Mouse (Mus musculus): Measurements from ENCODE around the gene Fnbp1. TPM values are rescaled to one million over a fixed set of nuclear protein-coding genes. Genes with fewer than 3 reads are reported as not detected.
"Not testable (repeated sequence)": the region's sequence is repeated elsewhere in the genome, so short reads cannot be mapped to it uniquely, and the experiment has no call there.

Fnbp1 gene
- polyA plus RNA-seq, 1 experiment from 2014 or later, result 15.3 TPM

DNA sequence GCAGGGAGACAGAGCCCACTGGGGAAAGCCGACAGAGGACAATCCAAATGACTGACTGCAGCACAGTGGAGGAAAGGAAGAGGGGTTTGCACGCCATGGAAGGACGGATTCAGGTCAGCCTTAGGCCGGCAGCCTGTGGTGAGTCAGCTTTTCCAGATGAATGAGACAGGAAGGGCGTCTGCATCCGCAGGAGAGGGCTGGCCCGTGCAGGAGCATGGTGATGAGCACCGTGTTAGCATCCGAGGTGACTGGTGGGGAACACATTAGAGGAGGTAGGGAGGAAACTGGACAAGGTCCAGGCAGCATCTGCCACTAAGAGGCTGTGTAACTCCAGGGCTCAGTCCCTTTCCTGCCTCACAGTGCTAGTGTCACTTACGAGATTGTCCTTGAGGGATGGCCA lies 27.2 kb upstream of the Fnbp1 start:
- Histone ChIP-seq H3K9ac (replicated peaks) (no peak overlapping the region), H3K27ac (no peak overlapping the region), H3K4me1 (replicated peaks) (peaks cover 15% of the 10 kb centered on the region), H3K9me3 (no peaks in the 10 kb centered on the region), H3K27me3 (no peaks in the 10 kb centered on the region), H3K36me3 (peaks cover 75% of the 10 kb centered on the region), H3K4me2 (no peak overlapping the region), H3K4me3 (replicated peaks) (no peak overlapping the region)
- no peak for ATAC-seq (ENCODE audit: insufficient number of reproducible peaks, insufficient read depth, low FRiP score, low TSS enrichment, low read depth)
- WGBS, result 84% methylated on average over 10 of the region's 10 CpGs

DNA sequence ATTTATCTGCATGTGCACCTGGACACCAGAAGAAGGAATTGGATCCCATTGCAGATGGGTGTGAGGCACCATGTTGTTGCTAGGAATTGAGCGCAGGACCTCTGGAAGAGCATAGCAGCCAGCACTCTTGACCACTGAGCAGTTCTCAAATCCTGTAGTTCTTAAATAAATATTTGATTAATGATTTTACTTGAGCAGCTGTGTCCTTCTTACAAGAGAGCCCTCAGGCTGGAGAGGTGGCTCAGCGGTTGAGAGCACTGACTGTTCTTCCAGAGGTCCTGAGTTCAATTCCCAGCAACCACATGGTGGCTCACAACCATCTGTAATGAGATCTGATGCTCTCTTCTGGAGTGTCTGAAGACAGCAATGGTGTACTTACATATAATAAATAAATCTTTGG lies 25.8 kb upstream of the Fnbp1 start:
- ATAC-seq (ENCODE audit: insufficient number of reproducible peaks, insufficient read depth, low FRiP score, low TSS enrichment, low read depth); H3K9ac ChIP-seq (replicated peaks); H3K27ac ChIP-seq; H3K27me3 ChIP-seq; H3K4me2 ChIP-seq; H3K9me3 ChIP-seq; H3K4me3 ChIP-seq (replicated peaks): not testable (repeated sequence)
- peaks cover 62% of the 10 kb centered on the region for H3K36me3 ChIP-seq
- 92% methylated on average over 2 of the region's 2 CpGs for WGBS
- H3K4me1 ChIP-seq (replicated peaks), result peaks cover 15% of the 10 kb centered on the region

DNA sequence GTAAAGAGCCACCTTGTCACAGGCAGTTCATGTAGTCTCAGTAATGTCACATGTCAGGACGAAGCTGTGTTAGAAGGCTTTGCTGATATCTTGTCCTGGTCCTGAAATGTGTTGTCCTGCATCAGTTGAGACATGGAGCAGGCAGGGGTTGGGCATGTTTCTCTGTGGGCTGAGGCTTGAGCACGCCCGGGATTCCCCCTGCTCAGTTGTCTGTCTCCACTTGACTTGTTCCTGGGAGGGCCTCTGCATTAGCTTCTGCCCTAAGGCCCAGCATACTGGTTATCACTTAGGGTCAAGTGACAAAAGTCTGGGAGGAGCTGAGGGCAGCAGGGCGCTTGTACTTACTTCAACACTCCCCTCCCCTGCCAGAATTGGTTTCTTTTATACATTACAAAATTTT lies 23.7 kb upstream of the Fnbp1 start:
- peaks cover 15% of the 10 kb centered on the region for H3K4me1 ChIP-seq (replicated peaks)
- peaks cover 42% of the 10 kb centered on the region for H3K36me3 ChIP-seq
- H3K4me2 ChIP-seq, result no peak overlapping the region
- H3K27me3 ChIP-seq, result no peaks in the 10 kb centered on the region
- H3K4me3 ChIP-seq (replicated peaks), result no peak overlapping the region
- 77% methylated on average over 4 of the region's 4 CpGs for WGBS
- H3K27ac ChIP-seq, result peak overlapping the region; percentile 30; the same call in 1 of the 2 replicates
- no peak for ATAC-seq (ENCODE audit: insufficient number of reproducible peaks, insufficient read depth, low FRiP score, low TSS enrichment, low read depth)
- H3K9me3 ChIP-seq, result no peaks in the 10 kb centered on the region
- H3K9ac ChIP-seq (replicated peaks), result no peak overlapping the region

DNA sequence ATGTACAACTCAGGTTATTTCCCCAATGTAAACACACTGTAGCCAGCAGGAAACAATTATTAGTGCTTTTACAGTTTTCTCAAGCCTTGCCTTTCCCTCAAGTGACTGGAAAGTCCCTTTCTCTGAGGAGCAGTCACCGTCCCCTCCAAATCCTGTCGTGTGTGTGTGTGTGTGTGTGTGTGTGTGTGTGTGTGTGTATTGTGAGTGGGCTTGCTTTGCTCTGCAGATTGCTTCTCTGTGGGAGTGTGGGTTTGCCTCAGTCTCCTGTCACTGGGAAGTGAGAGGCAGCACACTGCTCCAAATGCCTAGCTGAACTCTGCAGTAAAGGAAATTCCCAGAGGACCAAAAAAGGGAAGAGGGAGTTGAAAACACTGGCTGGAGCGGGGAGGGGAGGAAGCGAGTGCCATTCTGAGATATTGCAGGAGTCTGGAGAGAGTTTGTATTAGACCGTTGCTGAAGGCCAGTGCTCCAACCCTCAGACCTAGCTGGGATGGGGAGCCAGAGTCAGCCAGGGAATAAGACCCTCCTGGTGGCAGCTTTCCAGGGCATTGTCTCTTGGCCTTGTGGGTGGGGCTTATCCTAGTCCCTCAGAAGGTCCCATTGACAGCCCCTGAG lies 23.1 kb upstream of the Fnbp1 start:
- H3K4me2 ChIP-seq, result peak overlapping the region; percentile 15; the same call in 1 of the 2 replicates
- no peaks in the 10 kb centered on the region for H3K9me3 ChIP-seq
- peaks cover 15% of the 10 kb centered on the region for H3K4me1 ChIP-seq (replicated peaks)
- H3K27ac ChIP-seq, result peak overlapping the region; percentile 30; the same call in 1 of the 2 replicates
- H3K27me3 ChIP-seq, result no peaks in the 10 kb centered on the region
- no peak overlapping the region for H3K4me3 ChIP-seq (replicated peaks)
- peaks cover 36% of the 10 kb centered on the region for H3K36me3 ChIP-seq
- 44% methylated on average over 5 of the region's 5 CpGs for WGBS
- no peak for ATAC-seq (ENCODE audit: insufficient number of reproducible peaks, insufficient read depth, low FRiP score, low TSS enrichment, low read depth)
- no peak overlapping the region for H3K9ac ChIP-seq (replicated peaks)

DNA sequence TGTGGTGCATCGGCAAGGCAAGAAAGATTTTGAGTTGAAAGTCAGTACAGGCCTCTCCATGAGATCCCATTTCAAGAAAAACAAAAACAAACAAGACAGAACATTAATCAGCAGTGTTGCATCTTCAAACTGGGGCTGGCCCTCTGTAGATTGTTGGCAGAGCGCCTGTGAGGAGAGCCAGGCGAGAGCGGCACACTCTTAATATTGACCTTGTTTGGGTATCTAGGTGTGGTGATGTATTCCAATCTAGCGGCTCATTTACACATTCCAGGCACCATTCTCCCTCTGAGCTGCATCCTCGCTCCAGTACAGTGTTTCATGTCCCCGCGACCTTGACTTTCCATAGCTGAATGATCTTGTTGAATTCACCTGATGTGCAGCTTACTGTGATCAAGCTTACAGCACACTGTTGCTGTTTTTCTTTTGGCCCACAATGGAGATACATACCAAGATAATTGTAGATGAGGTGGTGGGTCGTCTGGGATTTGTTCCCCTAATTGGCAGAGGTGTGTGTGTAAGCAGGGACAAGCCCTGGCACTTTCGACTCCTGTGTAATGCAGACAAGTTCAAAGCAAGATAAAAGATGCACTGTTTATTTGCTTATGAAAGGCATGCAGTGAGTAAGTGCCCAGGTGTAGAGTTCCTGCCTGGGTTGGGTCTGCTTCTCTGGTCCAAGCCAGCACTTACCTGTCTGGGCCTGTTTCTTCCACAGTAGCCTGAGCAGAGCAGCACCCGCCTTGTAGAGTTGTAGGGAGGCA lies 21.7 kb upstream of the Fnbp1 start:
- H3K36me3 ChIP-seq, result peaks cover 31% of the 10 kb centered on the region
- 74% methylated on average over 11 of the region's 11 CpGs for WGBS
- no peak overlapping the region for H3K4me2 ChIP-seq
- no peak overlapping the region for H3K9ac ChIP-seq (replicated peaks)
- H3K4me3 ChIP-seq (replicated peaks), result no peak overlapping the region
- H3K27me3 ChIP-seq, result no peaks in the 10 kb centered on the region
- peak overlapping the region; percentile 30; the same call in 1 of the 2 replicates for H3K27ac ChIP-seq
- no peak for ATAC-seq (ENCODE audit: insufficient number of reproducible peaks, insufficient read depth, low FRiP score, low TSS enrichment, low read depth)
- no peaks in the 10 kb centered on the region for H3K9me3 ChIP-seq
- peaks cover 15% of the 10 kb centered on the region for H3K4me1 ChIP-seq (replicated peaks)

DNA sequence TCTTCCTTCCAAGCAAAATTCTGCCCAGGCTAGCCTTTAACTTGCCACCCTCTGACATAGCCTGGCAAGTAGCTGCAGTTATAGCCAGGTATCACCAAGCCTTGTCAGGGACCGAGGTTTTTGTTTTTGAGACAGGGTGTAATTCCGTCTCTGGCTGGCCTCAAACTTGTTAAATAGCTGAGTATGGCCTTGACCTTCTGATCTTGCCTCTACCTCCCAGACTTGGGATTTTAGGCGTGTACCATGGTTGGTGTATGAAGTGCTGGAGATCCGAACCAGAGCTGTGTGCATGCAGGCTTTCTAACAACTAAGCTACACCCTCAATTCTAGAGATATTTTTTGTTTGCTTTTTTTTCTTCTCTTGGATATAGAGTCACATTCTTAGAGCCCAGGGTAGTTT lies 19.8 kb upstream of the Fnbp1 start:
- WGBS, result 89% methylated on average over 4 of the region's 4 CpGs

DNA sequence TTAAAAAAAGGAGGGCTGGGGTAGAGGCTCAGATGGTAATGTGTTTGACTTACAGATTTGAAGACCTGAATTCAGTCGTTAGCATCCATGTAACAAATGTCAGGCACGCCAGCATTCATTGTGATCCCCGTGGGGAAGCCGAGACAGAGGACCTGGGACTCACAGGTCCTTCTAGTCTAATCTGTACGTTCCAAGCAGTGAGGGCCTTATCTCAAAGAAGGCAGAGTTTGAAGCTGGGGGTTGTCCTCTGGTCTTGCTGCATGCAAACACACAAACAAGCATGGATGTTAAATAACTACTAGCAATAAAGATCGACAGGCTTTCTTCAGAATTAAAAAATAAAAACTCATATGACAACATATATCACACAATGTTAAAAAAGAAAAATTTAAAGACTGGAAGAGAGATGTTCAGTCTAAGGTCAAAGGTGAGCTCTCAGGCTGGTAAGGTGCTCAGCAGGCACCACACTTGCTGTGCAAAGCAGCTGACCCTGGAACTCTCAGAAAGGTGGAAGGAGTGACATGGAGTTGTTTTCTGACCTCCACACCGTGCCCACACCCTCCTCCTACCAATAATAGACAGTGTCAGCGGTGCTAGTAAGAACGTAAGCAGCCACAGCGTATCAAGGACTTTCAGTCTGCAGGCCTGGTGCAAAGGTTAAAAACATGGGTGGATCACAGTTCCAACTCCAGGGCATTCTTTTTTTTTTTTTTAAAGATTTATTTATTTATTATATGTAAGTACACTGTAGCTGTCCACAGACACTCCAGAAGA lies 18.5 kb upstream of the Fnbp1 start:
- 87% methylated on average over 10 of the region's 10 CpGs for WGBS
- H3K4me3 ChIP-seq (replicated peaks), result no peak overlapping the region

More for the DNA sequence above, 19.8 kb upstream of the Fnbp1 start:
- Histone ChIP-seq H3K4me2 (no peak overlapping the region), H3K9ac (replicated peaks) (no peak overlapping the region), H3K36me3 (peaks cover 11% of the 10 kb centered on the region; the same call in 1 of the 2 replicates), H3K27ac (no peak overlapping the region), H3K9me3 (no peaks in the 10 kb centered on the region), H3K4me3 (replicated peaks) (no peak overlapping the region), H3K4me1 (replicated peaks) (peaks cover 15% of the 10 kb centered on the region), H3K27me3 (no peaks in the 10 kb centered on the region)
- ATAC-seq (ENCODE audit: insufficient number of reproducible peaks, insufficient read depth, low FRiP score, low TSS enrichment, low read depth), result no peak

DNA sequence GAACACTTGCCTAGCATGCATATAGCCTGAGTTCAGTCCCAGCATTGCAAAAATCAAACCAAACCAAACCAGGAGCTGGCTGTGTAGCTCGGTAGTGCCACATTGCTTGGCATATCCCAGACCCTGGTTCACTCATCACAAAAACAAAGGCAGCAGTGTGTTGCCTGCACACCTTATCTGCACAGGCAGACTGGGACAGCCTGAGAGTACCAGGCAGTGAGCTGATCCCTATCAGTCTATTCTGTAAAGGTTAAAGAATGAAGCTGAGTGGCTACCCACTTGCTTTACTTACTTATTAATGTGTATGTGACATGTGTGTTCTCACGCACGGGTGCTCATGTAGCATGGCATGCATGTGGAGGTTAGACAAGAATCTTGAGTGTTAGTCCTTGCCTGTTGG lies 15.0 kb upstream of the Fnbp1 start:
- Histone ChIP-seq H3K9me3 (no peaks in the 10 kb centered on the region), H3K27ac (no peak overlapping the region), H3K9ac (replicated peaks) (no peak overlapping the region), H3K4me1 (replicated peaks) (peaks cover 11% of the 10 kb centered on the region), H3K4me2 (no peak overlapping the region), H3K27me3 (no peaks in the 10 kb centered on the region), H3K36me3 (0 out of 2 replicates have a peak, but pooled peaks cover 9% of the 10 kb centered on the region), H3K4me3 (replicated peaks) (no peak overlapping the region)
- WGBS, result 90% methylated on average over 3 of the region's 3 CpGs
- no peak for ATAC-seq (ENCODE audit: insufficient number of reproducible peaks, insufficient read depth, low FRiP score, low TSS enrichment, low read depth)

More for the DNA sequence above, 18.5 kb upstream of the Fnbp1 start:
- no peak overlapping the region for H3K27ac ChIP-seq
- H3K9ac ChIP-seq (replicated peaks), result no peak overlapping the region
- no peak for ATAC-seq (ENCODE audit: insufficient number of reproducible peaks, insufficient read depth, low FRiP score, low TSS enrichment, low read depth)
- no peak overlapping the region for H3K4me2 ChIP-seq
- no peaks in the 10 kb centered on the region for H3K9me3 ChIP-seq
- H3K27me3 ChIP-seq, result no peaks in the 10 kb centered on the region
- 0 out of 2 replicates have a peak, but pooled peaks cover 9% of the 10 kb centered on the region for H3K36me3 ChIP-seq
- H3K4me1 ChIP-seq (replicated peaks), result peaks cover 13% of the 10 kb centered on the region

DNA sequence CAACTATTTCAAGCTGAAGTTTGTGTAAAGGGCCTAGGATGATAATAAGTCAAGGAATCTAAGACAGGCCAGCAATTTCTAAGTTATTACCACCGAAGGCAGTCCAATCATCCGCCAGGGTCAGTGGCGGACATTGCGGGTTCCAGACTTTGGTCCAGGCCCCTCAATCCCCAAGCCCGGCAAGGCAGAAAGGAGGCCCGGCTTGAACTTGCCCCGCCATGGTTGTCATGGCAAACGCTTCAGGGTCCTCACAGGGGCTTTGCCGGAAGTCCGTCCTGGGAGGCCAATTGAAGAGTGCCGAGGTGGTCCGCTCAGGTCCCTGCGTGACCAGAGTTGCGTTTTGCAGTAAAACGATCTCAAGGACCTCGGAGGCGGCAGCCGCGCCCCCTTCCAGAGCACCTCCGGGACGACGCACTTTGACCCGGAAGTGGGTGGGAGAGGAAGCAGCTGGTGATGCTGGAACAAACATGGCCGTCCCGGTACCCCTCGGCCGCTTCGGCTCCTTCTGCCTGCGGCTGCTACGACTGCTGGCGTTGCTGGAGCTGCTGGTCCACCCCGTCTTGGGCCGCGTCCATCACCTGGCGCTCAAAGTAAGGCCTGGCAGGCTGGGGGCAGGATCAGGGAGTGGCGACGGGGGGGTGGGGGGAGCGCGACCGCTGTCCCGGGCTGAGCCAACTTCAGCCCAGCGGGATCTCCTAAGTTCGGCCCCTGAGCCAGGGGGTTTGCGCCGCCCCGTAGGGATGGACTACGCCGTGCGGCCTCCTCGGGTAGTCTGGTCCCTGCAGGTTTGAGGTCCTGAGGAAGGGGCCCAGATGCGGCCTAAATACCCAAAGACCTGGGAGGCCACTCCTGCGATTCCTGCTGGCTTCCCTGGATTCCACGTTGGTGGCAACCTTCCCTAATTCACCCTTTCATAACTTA lies 10.3 kb upstream of the Fnbp1 start, which contains the start of gene Gpr107:
Gene Gpr107, plus strand, starts transcription at position 425 of the 921 bp plus-strand sequence.
- H3K36me3 ChIP-seq, result peaks cover 24% of the 10 kb centered on the region
- peak within 1 kb of the TSS; percentile 75 for H3K27ac ChIP-seq
- peaks cover 19% of the 10 kb centered on the region for H3K4me1 ChIP-seq (replicated peaks)
- WGBS, result under 1% methylated on average over 53 of the region's 53 CpGs
- H3K4me2 ChIP-seq, result peak within 1 kb of the TSS; percentile 83
- H3K9ac ChIP-seq (replicated peaks), result peak within 1 kb of the TSS; percentile 91
- ATAC-seq (ENCODE audit: insufficient number of reproducible peaks, insufficient read depth, low FRiP score, low TSS enrichment, low read depth), result peak; percentile 93
- H3K9me3 ChIP-seq, result no peaks in the 10 kb centered on the region
- H3K27me3 ChIP-seq, result no peaks in the 10 kb centered on the region
- peak within 1 kb of the TSS; percentile 96 for H3K4me3 ChIP-seq (replicated peaks)

DNA sequence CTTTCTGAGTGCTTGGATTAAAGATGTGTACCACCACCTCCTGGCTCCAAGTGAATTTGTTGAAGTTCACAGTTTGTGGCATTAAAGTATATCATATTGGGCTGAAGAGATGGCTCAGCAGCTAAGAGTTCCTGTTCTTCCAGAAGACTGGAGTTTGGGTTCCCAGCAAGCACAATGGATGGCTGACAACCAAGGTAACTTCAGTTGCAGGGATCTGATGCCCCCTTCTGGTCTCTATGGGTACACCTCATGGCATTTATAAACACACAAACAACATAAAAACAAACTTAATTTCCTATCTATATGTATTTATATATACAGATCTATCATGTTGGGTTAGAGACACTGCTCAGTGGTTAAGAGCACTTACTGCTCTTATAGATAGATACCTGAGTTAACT lies 9.0 kb upstream of the Fnbp1 start:
- Histone ChIP-seq H3K4me3 (replicated peaks) (0 out of 2 replicates have a peak overlapping the region, but pooled peaks have one; percentile 96), H3K36me3 (peaks cover 38% of the 10 kb centered on the region)
- no peak for ATAC-seq (ENCODE audit: insufficient number of reproducible peaks, insufficient read depth, low FRiP score, low TSS enrichment, low read depth)

More for the DNA sequence above, 9.0 kb upstream of the Fnbp1 start:
- Histone ChIP-seq H3K9me3 (no peaks in the 10 kb centered on the region), H3K4me2 (no peak overlapping the region), H3K27ac (no peak overlapping the region), H3K9ac (replicated peaks) (no peak overlapping the region), H3K27me3 (no peaks in the 10 kb centered on the region), H3K4me1 (replicated peaks) (peaks cover 19% of the 10 kb centered on the region)

All from limb, embryonic 12.5 days (tissue).